Mouse (Mus musculus) Patski (cell line): ENCODE measurements around the gene Gm45140. TPM values are rescaled to one million over a fixed set of nuclear protein-coding genes. Genes with fewer than 3 reads are reported as not detected.
A peak's percentile ranks its signal among the peaks of the same experiment; 100 is the strongest.

Source experiments
- ATAC-seq: fragments of 100-300 bp; one replicate; pipeline ENCODE4 v1.8.0; 2021
- CTCF ChIA-PET: fragments of 350-600 bp; sonication (Branson Sonifier 250); formaldehyde crosslinking; loops from one replicate; lab custom pipeline; 2022; ENCODE audit warnings: inconsistent platforms; lab: Charles Lee
- POLR2A ChIA-PET: fragments of 350-600 bp; sonication (Branson Sonifier 250); formaldehyde crosslinking; loops from one replicate; lab custom pipeline; 2022; ENCODE audit warnings: antibody characterized with exemption, inconsistent platforms; lab: Charles Lee
- DNase-seq: peaks from one replicate; pipeline ENCODE4 v3.0.0-alpha.2; 2011; ENCODE audit warnings: low read depth, low spot score
- H3K27me3 ChIP-seq: fragments of 371-371 bp; one replicate; pipeline ENCODE4 v1.5.1; 2021
- CTCF ChIP-seq: fragments of 100-300 bp; IDR thresholded peaks from one replicate; pipeline ENCODE4 v1.5.1; 2021
- in situ Hi-C: fragments of 300-500 bp; cut with MboI; formaldehyde crosslinking; loops from 3 replicates; pipeline ENCODE4 v1.11.1; 2018; ENCODE audit warnings: low pct_unique_long_range_greater_than_20kb, mixed read lengths
- polyA plus RNA-seq: library from polyadenylated mRNA; unstranded; gene quantifications from one replicate; pipeline ENCODE4 v1.2.3, GENCODE M21; 2021

Gm45140 gene
- 11.2 TPM for polyA plus RNA-seq

DNA sequence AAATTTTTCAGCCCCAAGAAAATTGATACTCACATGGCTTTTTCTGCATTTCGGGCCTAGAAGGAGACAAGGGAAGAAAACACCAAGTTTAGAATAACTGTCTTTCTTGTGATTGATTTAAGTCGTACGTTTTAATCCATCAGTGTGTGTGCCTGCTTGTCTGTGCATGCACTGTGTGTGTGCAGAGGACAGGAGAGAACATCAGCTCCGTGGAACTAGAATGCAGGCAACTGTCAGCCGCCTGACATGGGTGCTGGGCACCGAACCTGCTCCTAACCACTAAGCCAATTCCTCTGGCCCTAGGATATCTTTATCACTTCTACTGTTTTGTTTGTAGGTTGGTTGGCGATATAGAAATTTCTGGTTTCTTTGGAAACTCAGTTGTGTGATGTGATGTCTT lies at the start of gene Gm45140:
Gene Gm45140 (minus strand): TSS at position 101 of the 400 bp plus-strand sequence.
- DNase-seq (no peak), ATAC-seq (no peak)
- in situ Hi-C loops: no loop called here
- no peak for TF ChIP-seq CTCF
- ChIA-PET CTCF (interaction anchor here (1.1 kb wide), 1 partner anchor 21 kb away, joined by 3 read pairs; no protein-coding TSS in a partner anchor), POLR2A (no interaction called here)
- no peaks in the 10 kb centered on the region for H3K27me3 ChIP-seq

GRCm38 (mm10) chr6:87882816-87883215 lies 47.2 kb upstream of the Gm45140 start:
- no peak for TF ChIP-seq CTCF
- no peak for ATAC-seq
- no peak for DNase-seq
- CTCF ChIA-PET: no interaction called here
- in situ Hi-C loops: no loop called here
- H3K27me3 ChIP-seq: no peaks in the 10 kb centered on the region
- POLR2A ChIA-PET: no interaction called here

DNA sequence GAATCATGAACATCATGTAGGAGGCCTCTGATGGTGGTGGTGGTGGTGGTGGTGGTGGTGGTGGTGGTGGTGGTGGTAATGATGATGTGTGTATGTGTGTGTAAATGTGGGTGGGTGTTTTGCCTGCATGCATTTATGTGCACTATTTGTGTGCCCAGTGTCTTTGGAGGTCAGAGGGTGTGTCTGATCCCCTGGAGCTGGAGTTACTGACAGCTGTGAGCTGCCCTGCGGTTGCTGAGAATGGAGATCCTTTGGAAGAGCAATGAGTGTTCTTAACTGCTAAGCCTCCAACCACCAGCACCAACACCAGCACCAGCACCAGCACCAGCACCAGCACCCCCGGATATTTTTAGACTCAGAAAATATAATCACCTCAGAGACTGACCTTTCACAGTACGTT lies 46.6 kb upstream of the Gm45140 start:
- in situ Hi-C loops: no loop called here

GRCm38 (mm10) chr6:87879628-87880027 lies 44.0 kb upstream of the Gm45140 start:
- POLR2A ChIA-PET: interaction anchor here (0.7 kb wide), 1 partner anchor 41 kb away, joined by 5 read pairs; no protein-coding TSS in a partner anchor
- CTCF ChIA-PET: no interaction called here
- H3K27me3 ChIP-seq: no peaks in the 10 kb centered on the region
- no peak for DNase-seq
- TF ChIP-seq CTCF: no peak
- in situ Hi-C loops: no loop called here
- ATAC-seq: no peak

More for the DNA sequence above, 46.6 kb upstream of the Gm45140 start:
- ChIA-PET CTCF (no interaction called here), POLR2A (no interaction called here)
- H3K27me3 ChIP-seq: no peaks in the 10 kb centered on the region
- DNase-seq (no peak), ATAC-seq (no peak)
- no peak for TF ChIP-seq CTCF

DNA sequence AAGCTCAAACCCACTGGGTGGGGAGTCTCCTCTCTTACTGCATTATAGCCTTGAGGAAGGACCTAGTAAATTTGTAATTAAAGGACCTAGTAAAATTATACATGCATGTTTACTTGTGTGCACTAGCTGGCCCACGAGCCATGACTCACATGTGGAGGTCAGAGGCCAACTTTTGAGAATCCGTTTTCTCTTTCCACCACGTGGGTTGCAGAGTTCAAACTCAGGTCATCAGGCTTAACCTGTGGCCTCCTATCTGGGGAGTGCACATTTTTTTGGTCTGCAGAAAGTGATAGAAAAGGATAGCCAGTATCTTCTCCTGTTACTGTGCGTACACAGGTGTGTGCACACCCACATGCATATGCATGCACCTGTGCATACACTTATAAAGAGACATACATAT lies 43.4 kb upstream of the Gm45140 start:
- ATAC-seq: no peak
- CTCF ChIA-PET: interaction anchor here (1.7 kb wide), 1 partner anchor 9 kb away, joined by 5 read pairs; no protein-coding TSS in a partner anchor
- POLR2A ChIA-PET: no interaction called here
- in situ Hi-C loops: no loop called here
- no peak for TF ChIP-seq CTCF
- DNase-seq: no peak
- no peaks in the 10 kb centered on the region for H3K27me3 ChIP-seq

- POLR2A ChIA-PET: no interaction called here
- ATAC-seq: no peak
- no peak for DNase-seq
- in situ Hi-C loops: no loop called here
- CTCF ChIA-PET: interaction anchor here (1.2 to 2.2 kb wide), 2 partner anchors 11 to 117 kb away, joined by 3 to 7 read pairs; partner anchors contain the start of gene Copg1
- no peaks in the 10 kb centered on the region for H3K27me3 ChIP-seq
- no peak for TF ChIP-seq CTCF
Measured at GRCm38 (mm10) chr6:87876068-87876643, 40.6 kb upstream of the Gm45140 start.

GRCm38 (mm10) chr6:87875562-87875961 lies 40.0 kb upstream of the Gm45140 start:
- no peak for TF ChIP-seq CTCF
- ATAC-seq (no peak), DNase-seq (no peak)
- no peaks in the 10 kb centered on the region for H3K27me3 ChIP-seq
- in situ Hi-C loops: no loop called here
- POLR2A ChIA-PET: no interaction called here
- CTCF ChIA-PET: interaction anchor here (1.2 to 2.2 kb wide), 2 partner anchors 12 to 117 kb away, joined by 3 to 7 read pairs; partner anchors contain the start of gene Copg1

- CTCF ChIA-PET: interaction anchor here (1.2 to 2.2 kb wide), 2 partner anchors 12 to 118 kb away, joined by 3 to 7 read pairs; partner anchors contain the start of gene Copg1
- H3K27me3 ChIP-seq: no peaks in the 10 kb centered on the region
- in situ Hi-C loops: no loop called here
- no peak for DNase-seq
- no peak for TF ChIP-seq CTCF
- peak; percentile 54 for ATAC-seq
- POLR2A ChIA-PET: no interaction called here
Measured at GRCm38 (mm10) chr6:87875083-87875482, 39.5 kb upstream of the Gm45140 start.

DNA sequence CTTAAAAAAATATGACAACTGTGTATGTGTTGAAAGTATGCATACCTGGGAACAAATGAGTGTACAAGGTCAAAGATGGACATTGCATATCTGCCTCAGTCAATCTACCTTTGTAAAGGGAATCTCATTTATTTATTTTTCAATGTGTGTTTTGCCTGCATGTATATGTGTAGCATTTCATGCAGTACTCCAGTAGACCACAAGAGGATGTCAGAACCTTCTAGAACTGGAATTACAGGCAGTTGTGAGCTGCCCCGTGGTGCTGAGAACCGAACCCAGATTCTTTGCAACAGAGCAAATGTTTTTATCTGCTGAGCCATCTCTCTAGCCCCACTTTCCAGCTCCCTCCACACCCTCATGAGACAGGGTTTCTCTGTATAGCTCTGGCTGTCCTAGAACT lies 38.4 kb upstream of the Gm45140 start:
- in situ Hi-C loops: no loop called here
- TF ChIP-seq CTCF: peak; percentile 43
- CTCF ChIA-PET: no interaction called here
- H3K27me3 ChIP-seq: no peaks in the 10 kb centered on the region
- POLR2A ChIA-PET: no interaction called here
- no peak for DNase-seq
- ATAC-seq: no peak

GRCm38 (mm10) chr6:87873104-87873503 lies 37.5 kb upstream of the Gm45140 start:
- no peak for DNase-seq
- POLR2A ChIA-PET: no interaction called here
- no peak for TF ChIP-seq CTCF
- no peaks in the 10 kb centered on the region for H3K27me3 ChIP-seq
- CTCF ChIA-PET: interaction anchor here (1.3 kb wide), 1 partner anchor 13 kb away, joined by 3 read pairs; no protein-coding TSS in a partner anchor
- no peak for ATAC-seq
- in situ Hi-C loops: no loop called here

DNA sequence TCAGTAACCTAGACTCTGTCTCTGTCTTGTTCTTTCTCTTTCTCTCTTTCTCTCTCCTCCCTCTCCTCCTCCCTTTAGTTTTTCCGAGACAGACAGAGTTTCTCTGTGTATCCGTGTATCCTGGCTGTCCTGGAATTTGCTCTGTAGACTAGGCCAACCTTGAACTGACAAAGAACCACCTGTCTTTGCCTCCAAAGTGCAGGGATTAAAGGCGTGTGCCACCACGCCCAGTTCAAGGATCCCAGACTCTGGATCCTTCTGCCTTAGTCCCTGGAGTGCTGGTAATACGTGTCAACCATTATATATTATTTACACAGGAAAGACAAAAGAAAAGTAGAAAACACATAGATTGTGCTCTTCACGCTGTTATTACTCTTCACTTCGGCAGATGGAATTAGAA lies 35.6 kb upstream of the Gm45140 start:
- DNase-seq: no peak
- CTCF ChIA-PET: no interaction called here
- in situ Hi-C loops: no loop called here
- POLR2A ChIA-PET: no interaction called here
- no peak for TF ChIP-seq CTCF
- no peaks in the 10 kb centered on the region for H3K27me3 ChIP-seq
- no peak for ATAC-seq
